Mouse (Mus musculus): ENCODE measurements around the gene Bpifb2. TPM values are rescaled to one million over a fixed set of nuclear protein-coding genes. Genes with fewer than 3 reads are reported as not detected.
"Not testable (repeated sequence)": the region's sequence is repeated elsewhere in the genome, so short reads cannot be mapped to it uniquely, and the experiment has no call there.

The Bpifb2 gene
- total RNA-seq (2014; rRNA removed; ENCODE audit: low replicate concordance) (not detected in 2 replicates), polyA plus RNA-seq (2015; fragmentation: Nextera tagmentation; extraction: Ambion mirVana) (not detected in 2 replicates)

- ATAC-seq (ENCODE audit: insufficient read depth, low read depth), result no peak
- H3K4me1 ChIP-seq (ENCODE audit: control insufficient read depth, insufficient read depth), result no peaks in the 10 kb centered on the region
Measured at GRCm38 (mm10) chr2:153874745-153875144, at the start of gene Bpifb2. Gene Bpifb2, plus strand, starts transcription at chr2:153875045.

GRCm38 (mm10) chr2:153825900-153826299, 48.9 kb upstream of the Bpifb2 start:
- H3K4me3 ChIP-seq (ENCODE audit: low read depth, low read length); H3K4me2 ChIP-seq (ENCODE audit: low read depth, low read length); H3K4me1 ChIP-seq (ENCODE audit: control insufficient read depth, insufficient read depth); ATAC-seq (ENCODE audit: insufficient read depth, low read depth); H3K27me3 ChIP-seq (ENCODE audit: control insufficient read depth, insufficient read depth, low read length); DNase-seq (ENCODE audit: low spot score); H3K9me3 ChIP-seq (replicated peaks; ENCODE audit: control insufficient read depth, low read length); H3K36me3 ChIP-seq (replicated peaks; ENCODE audit: control insufficient read depth, insufficient read depth, low read length); H3K9ac ChIP-seq (replicated peaks; ENCODE audit: low read depth, low read length); H3K27ac ChIP-seq (ENCODE audit: low read depth): not testable (repeated sequence)
- 44% methylated on average over 31 of the region's 32 CpGs for WGBS

More at GRCm38 (mm10) chr2:153874745-153875144, at the start of gene Bpifb2:
- WGBS, result 60% methylated on average over 9 of the region's 9 CpGs
- Histone ChIP-seq H3K4me2 (ENCODE audit: low read depth, low read length) (no peak within 1 kb of the TSS), H3K9ac (replicated peaks; ENCODE audit: low read depth, low read length) (no peak within 1 kb of the TSS), H3K27ac (ENCODE audit: low read depth) (no peak within 1 kb of the TSS), H3K4me3 (ENCODE audit: low read depth, low read length) (no peak within 1 kb of the TSS), H3K36me3 (replicated peaks; ENCODE audit: control insufficient read depth, insufficient read depth, low read length) (no peaks in the 10 kb centered on the region), H3K27me3 (ENCODE audit: control insufficient read depth, insufficient read depth, low read length) (no peaks in the 10 kb centered on the region), H3K9me3 (replicated peaks; ENCODE audit: control insufficient read depth, low read length) (no peaks in the 10 kb centered on the region)
- no peak for TF ChIP-seq EP300 (IDR thresholded peaks at IDR 0.05; ENCODE audit: low read depth)
- TF ChIP-seq CTCF (IDR thresholded peaks at IDR 0.05; ENCODE audit: low read depth), result no peak
- no peak for DNase-seq (ENCODE audit: low spot score)

- Histone ChIP-seq H3K4me2 (ENCODE audit: low read depth, low read length) (no peak overlapping the region), H3K36me3 (replicated peaks; ENCODE audit: control insufficient read depth, insufficient read depth, low read length) (no peaks in the 10 kb centered on the region), H3K9ac (replicated peaks; ENCODE audit: low read depth, low read length) (no peak overlapping the region), H3K4me3 (ENCODE audit: low read depth, low read length) (no peak overlapping the region), H3K27ac (ENCODE audit: low read depth) (no peak overlapping the region), H3K4me1 (ENCODE audit: control insufficient read depth, insufficient read depth) (no peaks in the 10 kb centered on the region), H3K27me3 (ENCODE audit: control insufficient read depth, insufficient read depth, low read length) (no peaks in the 10 kb centered on the region), H3K9me3 (replicated peaks; ENCODE audit: control insufficient read depth, low read length) (no peaks in the 10 kb centered on the region)
- TF ChIP-seq CTCF (IDR thresholded peaks at IDR 0.05; ENCODE audit: low read depth) (no peak), EP300 (IDR thresholded peaks at IDR 0.05; ENCODE audit: low read depth) (no peak)
- 79% methylated on average over 8 of the region's 8 CpGs for WGBS
- DNase-seq (ENCODE audit: low spot score), result no peak
- ATAC-seq (ENCODE audit: insufficient read depth, low read depth), result no peak
Measured at GRCm38 (mm10) chr2:153827171-153827830, 47.5 kb upstream of the Bpifb2 start.

- Histone ChIP-seq H3K4me1 (ENCODE audit: control insufficient read depth, insufficient read depth) (no peaks in the 10 kb centered on the region), H3K4me3 (ENCODE audit: low read depth, low read length) (no peak overlapping the region), H3K27me3 (ENCODE audit: control insufficient read depth, insufficient read depth, low read length) (no peaks in the 10 kb centered on the region), H3K9ac (replicated peaks; ENCODE audit: low read depth, low read length) (no peak overlapping the region), H3K36me3 (replicated peaks; ENCODE audit: control insufficient read depth, insufficient read depth, low read length) (no peaks in the 10 kb centered on the region), H3K9me3 (replicated peaks; ENCODE audit: control insufficient read depth, low read length) (no peaks in the 10 kb centered on the region), H3K27ac (ENCODE audit: low read depth) (no peak overlapping the region), H3K4me2 (ENCODE audit: low read depth, low read length) (no peak overlapping the region)
- no peak for ATAC-seq (ENCODE audit: insufficient read depth, low read depth)
- DNase-seq (ENCODE audit: low spot score), result no peak
- WGBS, result 79% methylated on average over 7 of the region's 7 CpGs
- TF ChIP-seq CTCF (IDR thresholded peaks at IDR 0.05; ENCODE audit: low read depth) (no peak), EP300 (IDR thresholded peaks at IDR 0.05; ENCODE audit: low read depth) (no peak)
Measured at GRCm38 (mm10) chr2:153828704-153829103, 46.1 kb upstream of the Bpifb2 start.

GRCm38 (mm10) chr2:153833291-153833690, 41.6 kb upstream of the Bpifb2 start:
- no peak overlapping the region for H3K9ac ChIP-seq (replicated peaks; ENCODE audit: low read depth, low read length)
- ATAC-seq (ENCODE audit: insufficient read depth, low read depth) (no peak), DNase-seq (ENCODE audit: low spot score) (no peak)
- no peak overlapping the region for H3K4me3 ChIP-seq (ENCODE audit: low read depth, low read length)
- no peak for TF ChIP-seq EP300 (IDR thresholded peaks at IDR 0.05; ENCODE audit: low read depth)
- no peak for TF ChIP-seq CTCF (IDR thresholded peaks at IDR 0.05; ENCODE audit: low read depth)
- H3K27ac ChIP-seq (ENCODE audit: low read depth), result no peak overlapping the region
- no peaks in the 10 kb centered on the region for H3K4me1 ChIP-seq (ENCODE audit: control insufficient read depth, insufficient read depth)
- no peaks in the 10 kb centered on the region for H3K27me3 ChIP-seq (ENCODE audit: control insufficient read depth, insufficient read depth, low read length)
- H3K4me2 ChIP-seq (ENCODE audit: low read depth, low read length), result no peak overlapping the region
- H3K36me3 ChIP-seq (replicated peaks; ENCODE audit: control insufficient read depth, insufficient read depth, low read length), result no peaks in the 10 kb centered on the region
- no peaks in the 10 kb centered on the region for H3K9me3 ChIP-seq (replicated peaks; ENCODE audit: control insufficient read depth, low read length)
- 82% methylated on average over 8 of the region's 8 CpGs for WGBS

DNA sequence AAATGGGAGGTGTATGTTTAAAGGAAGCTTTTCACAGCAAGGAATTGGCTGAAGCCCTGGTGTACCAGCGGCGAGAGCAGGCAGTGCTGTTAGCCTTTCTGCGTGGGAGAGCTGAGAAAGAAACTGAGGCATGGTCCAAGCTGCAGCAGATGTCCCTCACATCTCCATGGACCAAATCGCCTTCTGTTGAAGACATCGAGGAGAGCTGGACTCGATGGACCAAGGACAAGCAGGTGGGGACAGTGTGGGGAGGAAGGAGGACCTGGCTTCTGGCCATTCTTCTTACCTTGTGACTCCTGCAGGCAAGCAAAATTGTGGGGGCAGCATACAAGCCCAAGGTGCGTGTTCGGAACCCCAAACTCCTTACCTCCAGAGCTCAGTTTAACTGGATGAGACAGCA, 32.0 kb upstream of the Bpifb2 start:
- no peak overlapping the region for H3K9ac ChIP-seq (replicated peaks; ENCODE audit: low read depth, low read length)
- H3K27me3 ChIP-seq (ENCODE audit: control insufficient read depth, insufficient read depth, low read length), result no peaks in the 10 kb centered on the region
- TF ChIP-seq EP300 (IDR thresholded peaks at IDR 0.05; ENCODE audit: low read depth) (no peak), CTCF (IDR thresholded peaks at IDR 0.05; ENCODE audit: low read depth) (no peak)
- no peak for DNase-seq (ENCODE audit: low spot score)
- H3K4me2 ChIP-seq (ENCODE audit: low read depth, low read length), result no peak overlapping the region
- H3K4me1 ChIP-seq (ENCODE audit: control insufficient read depth, insufficient read depth), result no peaks in the 10 kb centered on the region
- no peak overlapping the region for H3K4me3 ChIP-seq (ENCODE audit: low read depth, low read length)
- H3K36me3 ChIP-seq (replicated peaks; ENCODE audit: control insufficient read depth, insufficient read depth, low read length), result no peaks in the 10 kb centered on the region
- no peak overlapping the region for H3K27ac ChIP-seq (ENCODE audit: low read depth)
- no peaks in the 10 kb centered on the region for H3K9me3 ChIP-seq (replicated peaks; ENCODE audit: control insufficient read depth, low read length)
- WGBS, result 71% methylated on average over 8 of the region's 8 CpGs
- no peak for ATAC-seq (ENCODE audit: insufficient read depth, low read depth)

Measured in heart, postnatal 0 days (tissue).